Mouse (Mus musculus) heart, adult 2 months (tissue): ENCODE results near the gene Col16a1.

ENCODE experiments used
- CTCF ChIP-seq: fragments of 200-600 bp; IDR thresholded peaks from 2 replicates; pipeline ENCODE4 v1.8.1; 2022; ENCODE audit warnings: antibody characterized with exemption, mild to moderate bottlenecking, moderate library complexity
- POLR2A ChIP-seq: fragments of 200-500 bp; IDR thresholded peaks from 2 replicates; pipeline ENCODE4 v1.6.1; 2011; ENCODE audit warnings: mild to moderate bottlenecking, low read depth, low read length, control low read depth; ENCODE audit not compliant: insufficient read depth

DNA sequence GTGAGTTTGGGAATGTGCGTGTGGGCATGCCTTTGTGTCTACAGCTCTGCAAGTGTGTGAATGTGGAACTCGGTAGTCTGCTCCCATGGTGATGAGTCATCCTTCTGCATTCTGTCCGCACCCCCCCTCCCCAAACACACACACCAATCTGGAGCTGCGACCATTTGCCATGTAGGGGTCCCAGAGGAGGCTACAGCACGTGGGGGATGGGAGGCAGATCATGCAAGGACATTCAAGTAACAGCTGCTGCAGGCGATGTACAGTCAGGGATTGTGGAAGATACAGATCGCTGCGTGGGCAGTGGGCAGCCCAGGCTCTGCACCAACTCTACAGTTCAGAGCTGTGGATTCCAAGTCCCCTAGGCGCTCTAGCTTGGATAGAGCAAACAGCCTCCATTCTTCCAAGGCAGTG, 93.4 kb downstream of the Col16a1 start:
- TF ChIP-seq POLR2A (no peak), CTCF (no peak)
